Mouse (Mus musculus): ENCODE measurements around the gene Idh3g. TPM values are rescaled to one million over a fixed set of nuclear protein-coding genes. Genes with fewer than 3 reads are reported as not detected.

Gene Idh3g
- polyA plus RNA-seq (2012; rRNA removed) (143 TPM in 2 replicates), polyA plus RNA-seq (2014; fragmentation: Nextera tagmentation; extraction: Ambion mirVana) (128 and 140 TPM in 2 replicates)

- TF ChIP-seq EP300 (IDR thresholded peaks at IDR 0.05; ENCODE audit: low read depth) (peak; percentile 61; the same call in 1 of the 2 replicates), CTCF (IDR thresholded peaks at IDR 0.05; ENCODE audit: low read depth) (peak; percentile 73)
- peak within 1 kb of the TSS; percentile 85 for H3K9ac ChIP-seq (replicated peaks)
- H3K27me3 ChIP-seq (ENCODE audit: control insufficient read depth, insufficient read depth, low read length): no peaks in the 10 kb centered on the region
- H3K4me1 ChIP-seq (replicated peaks; ENCODE audit: control insufficient read depth in 2 of 2, insufficient read depth in 2 of 2, low read length in 1 of 2): peaks cover 0 to 17% of the 10 kb centered on the region in 2 experiments; a peak in 3 of 4 replicates
- 7% methylated on average over 51 of the region's 52 CpGs for WGBS (ENCODE audit: insufficient replicate concordance)
- ATAC-seq (ENCODE audit: insufficient read depth) (peak; percentile 91), DNase-seq (ENCODE audit: low read depth in 3 of 3, low spot score in 3 of 3) (peak; percentile 89 to 93 (median 89))
- H3K36me3 ChIP-seq (replicated peaks; ENCODE audit: control insufficient read depth, insufficient read depth, low read depth): no peaks in the 10 kb centered on the region
- H3K27ac ChIP-seq: peak within 1 kb of the TSS; percentile 88
- peak within 1 kb of the TSS; percentile 77 to 97 for H3K4me3 ChIP-seq (ENCODE audit: insufficient read depth in 1 of 2, low read depth in 2 of 2, low read length in 2 of 2)
- H3K9me3 ChIP-seq (ENCODE audit: control insufficient read depth, low read length): no peaks in the 10 kb centered on the region
- peak within 1 kb of the TSS; percentile 79 for H3K4me2 ChIP-seq (ENCODE audit: low read depth)
These were observed at the start of gene Idh3g, which contains the start of gene Ssr4 for GRCm38 (mm10) chrX:73786364-73787224. TSS of gene Idh3g (minus strand) at chrX:73786897. TSS of gene Ssr4 (plus strand) at chrX:73787028.

GRCm38 (mm10) chrX:73835731-73836130 lies 49.0 kb upstream of the Idh3g start:
- no peak overlapping the region for H3K9ac ChIP-seq (replicated peaks)
- no peaks in the 10 kb centered on the region for H3K36me3 ChIP-seq (replicated peaks; ENCODE audit: control insufficient read depth, insufficient read depth, low read depth)
- ATAC-seq (ENCODE audit: insufficient read depth) (no peak), DNase-seq (ENCODE audit: low read depth in 3 of 3, low spot score in 3 of 3) (no peak)
- H3K27me3 ChIP-seq (ENCODE audit: control insufficient read depth, insufficient read depth, low read length): no peaks in the 10 kb centered on the region
- no peaks in the 10 kb centered on the region for H3K9me3 ChIP-seq (ENCODE audit: control insufficient read depth, low read length)
- WGBS (ENCODE audit: insufficient replicate concordance): 77% methylated on average over 1 of the region's 1 CpGs
- no peak overlapping the region for H3K4me2 ChIP-seq (ENCODE audit: low read depth)
- H3K27ac ChIP-seq: no peak overlapping the region
- TF ChIP-seq CTCF (IDR thresholded peaks at IDR 0.05; ENCODE audit: low read depth) (no peak), EP300 (IDR thresholded peaks at IDR 0.05; ENCODE audit: low read depth) (no peak)
- no peak overlapping the region for H3K4me3 ChIP-seq (ENCODE audit: insufficient read depth in 1 of 2, low read depth in 2 of 2, low read length in 2 of 2)
- H3K4me1 ChIP-seq (replicated peaks; ENCODE audit: control insufficient read depth in 2 of 2, insufficient read depth in 2 of 2, low read length in 1 of 2): no peaks in the 10 kb centered on the region

GRCm38 (mm10) chrX:73824185-73825151 lies 37.8 kb upstream of the Idh3g start, which contains the start of gene Pdzd4:
TSS of gene Pdzd4 (minus strand) at chrX:73824969.
- Histone ChIP-seq H3K27ac (no peak within 1 kb of the TSS), H3K9ac (replicated peaks) (no peak within 1 kb of the TSS), H3K4me2 (ENCODE audit: low read depth) (peak within 1 kb of the TSS; percentile 54), H3K4me3 (ENCODE audit: insufficient read depth in 1 of 2, low read depth in 2 of 2, low read length in 2 of 2) (peak within 1 kb of the TSS; percentile 8 to 44), H3K4me1 (replicated peaks; ENCODE audit: control insufficient read depth in 2 of 2, insufficient read depth in 2 of 2, low read length in 1 of 2) (no peaks in the 10 kb centered on the region), H3K9me3 (ENCODE audit: control insufficient read depth, low read length) (no peaks in the 10 kb centered on the region), H3K36me3 (replicated peaks; ENCODE audit: control insufficient read depth, insufficient read depth, low read depth) (no peaks in the 10 kb centered on the region), H3K27me3 (ENCODE audit: control insufficient read depth, insufficient read depth, low read length) (peaks cover 26% of the 10 kb centered on the region)
- no peak for DNase-seq (ENCODE audit: low read depth in 3 of 3, low spot score in 3 of 3)
- TF ChIP-seq CTCF (IDR thresholded peaks at IDR 0.05; ENCODE audit: low read depth): no peak
- TF ChIP-seq EP300 (IDR thresholded peaks at IDR 0.05; ENCODE audit: low read depth): no peak
- no peak for ATAC-seq (ENCODE audit: insufficient read depth)
- 10% methylated on average over 59 of the region's 84 CpGs for WGBS (ENCODE audit: insufficient replicate concordance)

GRCm38 (mm10) chrX:73823747-73824146 lies 37.0 kb upstream of the Idh3g start:
- no peaks in the 10 kb centered on the region for H3K36me3 ChIP-seq (replicated peaks; ENCODE audit: control insufficient read depth, insufficient read depth, low read depth)
- no peak for TF ChIP-seq CTCF (IDR thresholded peaks at IDR 0.05; ENCODE audit: low read depth)
- TF ChIP-seq EP300 (IDR thresholded peaks at IDR 0.05; ENCODE audit: low read depth): no peak
- H3K4me3 ChIP-seq (ENCODE audit: insufficient read depth in 1 of 2, low read depth in 2 of 2, low read length in 2 of 2): no peak overlapping the region
- DNase-seq (ENCODE audit: low read depth in 3 of 3, low spot score in 3 of 3) (no peak), ATAC-seq (ENCODE audit: insufficient read depth) (no peak)
- no peak overlapping the region for H3K9ac ChIP-seq (replicated peaks)
- no peaks in the 10 kb centered on the region for H3K9me3 ChIP-seq (ENCODE audit: control insufficient read depth, low read length)
- no peak overlapping the region for H3K4me2 ChIP-seq (ENCODE audit: low read depth)
- H3K27ac ChIP-seq: no peak overlapping the region
- WGBS (ENCODE audit: insufficient replicate concordance): 20% methylated on average over 17 of the region's 17 CpGs
- H3K27me3 ChIP-seq (ENCODE audit: control insufficient read depth, insufficient read depth, low read length): peaks cover 26% of the 10 kb centered on the region
- no peaks in the 10 kb centered on the region for H3K4me1 ChIP-seq (replicated peaks; ENCODE audit: control insufficient read depth in 2 of 2, insufficient read depth in 2 of 2, low read length in 1 of 2)
